Mouse (Mus musculus) cortical plate, adult 2 months (tissue): Measurements from ENCODE around the gene Nxnl1. TPM values are rescaled to one million over a fixed set of nuclear protein-coding genes. Genes with fewer than 3 reads are reported as not detected.

Experiments
- H3K27ac ChIP-seq: fragments of 200-500 bp; 2 replicates; pipeline ENCODE4 v1.5.1; 2012; ENCODE audit warnings: low read length, control low read depth, inconsistent platforms; ENCODE audit not compliant: insufficient read depth
- H3K4me1 ChIP-seq: fragments of 200-500 bp; 2 replicates; pipeline ENCODE4 v1.6.1; 2011; ENCODE audit warnings: low read length; ENCODE audit not compliant: control insufficient read depth, insufficient read depth
- H3K4me3 ChIP-seq: fragments of 200-500 bp; 2 replicates; pipeline ENCODE4 v1.5.1; 2011; ENCODE audit warnings: mild to moderate bottlenecking, low read length, control low read depth; ENCODE audit not compliant: insufficient read depth
- CTCF ChIP-seq: fragments of 200-500 bp; IDR thresholded peaks from 2 replicates; pipeline ENCODE4 v1.5.1; 2011; ENCODE audit warnings: mild to moderate bottlenecking, control low read depth, low read length; ENCODE audit not compliant: insufficient read depth; ENCODE audit errors: extremely low read depth
- POLR2A ChIP-seq: fragments of 200-500 bp; IDR thresholded peaks from 2 replicates; pipeline ENCODE4 v1.6.1; 2011; ENCODE audit warnings: mild to moderate bottlenecking, low read length, control low read depth; ENCODE audit not compliant: insufficient read depth; ENCODE audit errors: extremely low read depth
- polyA plus RNA-seq: library from polyadenylated mRNA; depleted of rRNA; stranded (reverse); fragments of >200 nt; gene quantifications from 2 replicates; pipeline ENCODE4 v1.2.3, GENCODE M21; 2012

Nxnl1 gene
- polyA plus RNA-seq, 1 experiment, result 0.04 TPM

DNA sequence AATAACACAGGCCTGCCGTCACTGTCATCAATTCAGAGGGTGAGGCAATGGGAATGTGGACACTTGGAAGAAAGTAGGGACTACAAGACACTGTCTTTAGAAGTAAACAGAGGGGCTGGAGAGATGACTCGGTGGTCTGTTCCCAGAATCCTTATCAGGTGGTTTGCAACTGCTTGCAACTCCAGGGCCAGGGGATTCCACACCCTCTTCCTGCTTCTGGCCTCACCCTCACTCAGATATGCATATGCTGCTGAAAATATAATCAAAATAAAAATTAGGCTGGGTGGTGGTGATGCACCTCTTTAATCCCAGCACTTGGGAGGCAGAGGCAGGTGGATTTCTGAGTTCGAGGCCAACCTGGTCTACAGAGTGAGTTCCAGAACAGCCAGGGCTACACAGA, 6.3 kb downstream of the Nxnl1 start:
- no peaks in the 10 kb centered on the region for H3K4me1 ChIP-seq
- H3K4me3 ChIP-seq, result no peak overlapping the region
- TF ChIP-seq POLR2A (no peak), CTCF (no peak)
- no peak overlapping the region for H3K27ac ChIP-seq

DNA sequence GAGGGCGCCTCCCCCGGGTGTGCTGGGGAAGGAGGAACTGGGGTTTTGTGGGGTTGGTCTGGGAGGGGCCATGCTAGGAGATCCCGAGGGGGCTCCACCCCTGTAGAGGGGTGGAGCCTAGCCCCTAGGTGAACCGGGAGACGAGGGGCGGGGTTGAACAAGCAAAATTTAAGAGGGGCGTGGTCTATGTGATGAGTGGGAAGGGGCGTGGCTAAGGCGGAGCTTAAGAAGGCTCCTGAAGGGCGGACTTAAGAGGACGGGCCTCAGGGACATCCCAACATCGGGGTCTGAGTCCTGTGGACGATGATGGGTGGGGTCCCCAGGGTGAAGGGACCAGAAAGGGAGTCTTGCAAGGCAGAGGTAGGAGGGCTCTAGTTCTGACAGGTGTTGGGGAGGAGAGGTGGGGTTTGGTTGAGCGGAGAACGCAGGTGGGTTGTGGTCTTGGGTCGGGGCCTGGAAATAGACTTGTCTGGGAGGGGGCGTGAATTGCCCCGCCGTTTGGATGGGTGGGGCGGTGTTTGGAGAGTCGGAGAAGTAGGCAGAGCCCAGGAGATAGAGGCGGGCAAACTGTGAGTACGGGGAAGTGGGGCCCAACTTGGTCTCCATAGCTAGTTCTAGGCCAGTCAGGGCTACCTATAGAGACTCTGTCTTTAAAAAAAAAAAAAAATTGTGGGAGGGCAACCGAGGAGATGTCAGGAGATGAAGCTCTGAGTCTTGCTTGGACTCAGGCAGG, 7.3 kb downstream of the Nxnl1 start:
- TF ChIP-seq POLR2A (no peak), CTCF (no peak)
- Histone ChIP-seq H3K4me1 (no peaks in the 10 kb centered on the region), H3K27ac (no peak overlapping the region), H3K4me3 (no peak overlapping the region)

DNA sequence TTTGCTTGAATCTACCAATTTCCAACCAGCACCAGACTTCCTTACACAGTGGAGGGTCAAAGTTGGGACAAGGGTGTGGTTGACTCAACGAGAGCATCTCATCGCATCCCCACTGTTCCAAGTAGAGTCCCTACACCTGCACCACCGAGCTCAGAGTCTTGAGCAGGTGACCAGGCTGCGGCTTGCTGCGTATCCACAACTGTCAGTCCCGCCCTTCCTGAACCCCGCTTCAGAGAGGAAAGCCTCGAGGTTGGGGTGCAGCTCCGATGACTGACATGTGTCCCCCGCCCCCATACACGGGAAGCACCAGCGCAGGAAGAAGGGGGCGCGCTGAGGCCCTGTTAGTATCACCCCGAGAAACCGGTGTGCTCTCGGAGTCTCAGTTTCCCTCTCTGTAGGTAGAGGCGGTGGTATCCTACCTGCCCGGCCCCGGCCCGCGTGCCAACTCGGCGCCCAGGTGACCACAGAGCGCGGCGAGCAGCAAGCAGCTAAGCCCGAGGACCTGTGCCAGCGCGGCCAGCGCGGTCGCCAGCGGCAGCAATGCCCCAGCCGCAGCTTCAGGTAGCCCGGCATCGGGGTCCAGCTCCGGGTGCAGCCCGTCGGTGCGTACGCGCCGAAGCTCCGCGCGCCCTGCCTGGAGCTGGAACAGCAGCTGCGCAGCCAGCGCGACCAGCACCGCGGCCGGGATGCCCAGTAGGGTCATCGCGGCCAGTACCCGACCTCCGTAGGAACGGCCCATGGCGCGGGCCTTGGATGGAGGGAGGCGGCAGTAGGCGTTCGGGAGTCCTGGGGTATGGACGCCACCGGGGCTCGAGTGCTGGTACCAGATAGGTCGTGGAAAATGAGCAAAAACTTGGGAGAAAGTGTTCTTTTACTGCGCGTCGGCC, 8.1 kb downstream of the Nxnl1 start, which contains the start of gene Tmem221:
TSS of gene Tmem221 (minus strand) at position 801 of the 887 bp plus-strand sequence.
- Histone ChIP-seq H3K27ac (no peak within 1 kb of the TSS), H3K4me1 (no peaks in the 10 kb centered on the region), H3K4me3 (no peak within 1 kb of the TSS)
- TF ChIP-seq POLR2A, result no peak
- TF ChIP-seq CTCF, result no peak

DNA sequence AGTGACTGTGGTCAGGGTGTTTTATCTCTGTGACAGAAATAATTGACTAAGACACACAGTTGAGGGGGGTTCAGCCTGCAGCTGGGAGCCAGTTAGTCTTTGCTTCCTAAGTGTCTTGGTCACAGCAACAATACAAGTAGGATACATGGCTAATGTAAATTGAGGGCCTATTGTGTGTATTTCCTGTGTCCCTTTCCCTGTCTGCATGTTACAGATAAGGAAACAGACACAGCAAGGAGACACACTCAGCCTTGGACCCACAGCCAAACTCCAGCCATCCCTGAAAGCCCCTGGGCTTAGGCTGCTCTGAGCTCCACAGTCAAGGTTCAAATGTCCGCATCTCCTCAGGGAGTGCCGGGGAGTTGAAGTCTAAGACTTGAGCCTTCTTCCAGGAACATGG, 11.8 kb downstream of the Nxnl1 start:
- TF ChIP-seq POLR2A (no peak), CTCF (no peak)
- Histone ChIP-seq H3K27ac (no peak overlapping the region), H3K4me1 (no peaks in the 10 kb centered on the region), H3K4me3 (no peak overlapping the region)

DNA sequence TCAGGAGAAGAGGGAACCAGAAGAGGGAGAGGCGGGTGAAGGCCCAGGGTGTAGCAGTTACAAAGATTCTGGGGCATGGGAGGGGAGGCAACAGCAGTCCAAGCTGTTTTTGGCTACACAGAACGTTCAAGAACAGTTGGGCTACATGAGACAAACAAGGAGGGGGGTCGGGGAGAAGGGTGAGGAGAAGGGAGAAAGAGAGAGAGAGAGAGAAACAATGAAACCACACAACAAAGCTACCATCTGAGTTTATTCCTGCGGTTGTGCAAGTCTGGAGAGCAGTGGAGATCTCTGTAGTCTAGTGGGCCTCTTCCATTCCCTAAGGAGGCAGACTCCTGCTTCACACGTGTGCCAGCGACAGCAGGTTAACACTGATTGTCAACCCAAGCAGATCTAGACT, 12.4 kb downstream of the Nxnl1 start:
- H3K27ac ChIP-seq, result no peak overlapping the region
- no peak overlapping the region for H3K4me3 ChIP-seq
- H3K4me1 ChIP-seq, result no peaks in the 10 kb centered on the region
- TF ChIP-seq POLR2A, result no peak
- TF ChIP-seq CTCF, result no peak

DNA sequence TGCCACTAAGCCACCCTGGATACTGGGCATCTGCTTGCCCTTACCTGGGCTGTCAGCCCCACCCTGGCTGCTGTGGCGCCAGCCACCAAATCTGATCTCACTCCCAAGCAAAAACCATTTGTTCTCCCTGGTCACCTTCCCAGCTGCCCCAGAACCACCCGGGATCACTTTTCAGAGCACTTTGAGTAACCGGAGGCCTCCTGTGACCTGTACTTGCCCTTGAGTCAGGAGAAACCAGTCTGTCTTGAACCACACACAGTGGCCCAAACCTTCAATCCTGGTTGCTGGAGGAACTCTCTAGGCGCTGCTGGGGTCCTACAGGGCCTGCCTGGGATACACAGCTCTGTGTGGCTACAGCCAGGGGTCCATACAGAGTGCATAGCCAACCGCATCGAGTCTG, 13.6 kb downstream of the Nxnl1 start:
- H3K4me1 ChIP-seq, result no peaks in the 10 kb centered on the region
- TF ChIP-seq CTCF (no peak), POLR2A (no peak)
- H3K4me3 ChIP-seq, result no peak overlapping the region

DNA sequence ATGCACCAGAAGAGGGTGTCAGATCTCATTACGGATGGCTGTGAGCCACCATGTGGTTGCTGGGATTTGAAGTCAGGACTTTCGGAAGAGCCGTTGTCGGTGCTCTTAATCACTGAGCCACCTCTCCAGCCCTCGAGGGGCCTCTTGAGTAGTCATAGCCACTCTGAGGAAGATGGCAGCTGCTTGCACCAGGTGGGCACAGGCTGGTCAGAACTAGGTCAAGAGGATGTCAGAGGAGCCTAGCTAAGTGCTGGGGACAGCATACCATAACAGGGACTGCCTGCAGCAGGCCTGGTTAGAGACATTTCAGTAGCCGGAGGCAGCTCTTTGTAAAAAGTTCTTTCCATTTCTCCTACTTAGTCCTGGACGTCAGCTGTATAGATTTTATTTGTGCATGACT, 15.6 kb downstream of the Nxnl1 start:
- Histone ChIP-seq H3K27ac (no peak overlapping the region), H3K4me3 (no peak overlapping the region), H3K4me1 (no peaks in the 10 kb centered on the region)
- no peak for TF ChIP-seq POLR2A
- TF ChIP-seq CTCF, result no peak

More for the DNA sequence above, 13.6 kb downstream of the Nxnl1 start:
- H3K27ac ChIP-seq, result no peak overlapping the region

DNA sequence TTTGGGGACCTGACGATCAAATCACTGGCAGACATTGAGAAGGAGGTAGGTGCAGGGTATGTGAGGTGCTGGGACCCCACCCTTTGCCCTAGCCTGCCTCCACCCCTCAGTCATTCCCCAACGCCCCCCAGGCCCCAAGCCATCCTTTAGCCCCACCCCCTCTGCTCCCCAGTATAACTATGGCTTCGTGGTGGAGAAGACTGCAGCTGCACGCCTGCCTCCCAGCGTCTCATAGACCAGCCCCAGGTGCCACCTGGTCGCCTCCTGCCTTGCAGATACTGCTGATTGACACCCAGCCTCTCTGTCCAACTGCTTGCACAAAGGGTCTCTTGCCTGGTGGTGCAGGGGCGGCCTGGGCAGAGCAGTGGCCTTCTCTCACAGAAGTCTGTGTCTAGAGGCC, 18.8 kb downstream of the Nxnl1 start:
- no peak overlapping the region for H3K4me3 ChIP-seq

DNA sequence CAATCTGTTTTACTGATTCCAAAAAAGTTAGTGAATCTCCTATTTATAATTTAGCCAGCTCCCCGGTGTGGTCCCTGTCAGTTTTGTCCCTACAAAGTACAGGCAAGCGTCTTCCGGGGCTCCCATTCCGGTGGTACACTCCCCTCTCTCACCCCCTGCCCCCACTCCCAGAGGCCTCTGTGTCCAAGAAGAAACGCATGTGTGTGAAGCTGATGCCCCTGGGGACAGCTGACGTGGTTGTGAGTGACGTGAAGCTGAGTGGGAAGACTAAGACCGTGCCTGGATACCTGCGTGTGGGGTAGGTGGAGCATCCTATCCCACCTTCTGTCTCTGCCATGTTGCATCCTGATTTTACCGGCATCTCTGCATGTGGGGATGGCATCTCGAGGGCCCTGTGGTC, 21.3 kb downstream of the Nxnl1 start:
- no peak overlapping the region for H3K27ac ChIP-seq
- H3K4me3 ChIP-seq, result no peak overlapping the region
- peaks cover 4% of the 10 kb centered on the region for H3K4me1 ChIP-seq
- TF ChIP-seq POLR2A (no peak), CTCF (no peak)

More for the DNA sequence above, 18.8 kb downstream of the Nxnl1 start:
- Histone ChIP-seq H3K4me1 (peaks cover 4% of the 10 kb centered on the region), H3K27ac (no peak overlapping the region)
- TF ChIP-seq CTCF, result no peak

DNA sequence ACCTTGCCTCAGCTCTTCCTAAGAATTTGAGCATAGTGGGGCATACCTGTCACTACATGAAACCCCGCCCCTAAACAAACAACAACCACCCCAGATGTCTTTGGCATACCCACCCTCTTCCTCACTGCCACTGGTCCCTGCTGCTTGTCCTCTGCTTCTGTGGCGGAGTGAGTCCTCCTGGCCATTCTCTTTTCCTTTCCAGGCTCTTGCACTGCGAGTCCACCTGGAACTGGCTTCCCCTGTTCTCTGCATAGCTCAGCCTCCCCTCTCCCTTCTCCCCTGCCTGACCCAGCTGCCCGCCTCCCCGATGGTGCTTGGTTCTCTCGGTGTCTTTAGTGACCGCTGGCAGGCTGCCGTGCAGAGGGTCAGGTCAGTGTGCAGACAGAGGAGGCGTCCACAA, 22.6 kb downstream of the Nxnl1 start:
- H3K27ac ChIP-seq, result no peak overlapping the region
- no peak for TF ChIP-seq CTCF
- TF ChIP-seq POLR2A, result no peak
- peak overlapping the region; percentile 97 for H3K4me3 ChIP-seq
- H3K4me1 ChIP-seq, result peaks cover 4% of the 10 kb centered on the region
